Mouse (Mus musculus) liver, postnatal 0 days (tissue): ENCODE measurements around the gene Inca1.

Experiments
- CTCF ChIP-seq: sonication (generic); IDR thresholded peaks from 2 replicates; pipeline ENCODE4 v1.5.1; 2016; ENCODE audit warnings: antibody characterized with exemption, low read depth
- EP300 ChIP-seq: IDR thresholded peaks from 2 replicates; pipeline ENCODE4 v1.6.1; 2016; ENCODE audit warnings: antibody characterized with exemption, low read depth, mild to moderate bottlenecking

DNA sequence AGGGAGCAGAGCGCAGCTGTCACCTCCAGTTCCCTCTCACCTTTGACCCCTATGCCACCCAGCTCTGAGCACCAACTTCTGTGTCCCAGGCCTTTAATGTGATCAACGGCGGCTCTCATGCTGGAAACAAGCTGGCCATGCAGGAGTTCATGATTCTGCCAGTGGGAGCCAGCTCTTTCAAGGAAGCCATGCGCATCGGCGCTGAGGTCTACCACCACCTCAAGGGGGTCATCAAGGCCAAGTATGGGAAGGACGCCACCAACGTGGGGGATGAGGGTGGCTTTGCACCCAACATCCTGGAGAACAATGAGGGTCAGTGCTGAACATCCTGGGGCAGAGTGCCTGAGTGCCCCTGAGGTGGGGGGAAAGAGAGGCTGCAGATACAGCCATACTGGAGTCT lies 39.4 kb downstream of the Inca1 start:
- no peak for TF ChIP-seq CTCF
- TF ChIP-seq EP300 = no peak
